Mouse (Mus musculus) embryonic facial prominence, embryonic 11.5 days (tissue): ENCODE results near the gene Ankrd33b. TPM values are rescaled to one million over a fixed set of nuclear protein-coding genes. Genes with fewer than 3 reads are reported as not detected.
A peak's percentile ranks its signal among the peaks of the same experiment; 100 is the strongest.

Experiments used
- ATAC-seq: fragments of 200-750 bp; cut with Nextera tagmentation; replicated peaks from 2 replicates; pipeline ENCODE4 v1.8.0; 2017; ENCODE audit warnings: low read depth; ENCODE audit not compliant: insufficient number of reproducible peaks, low FRiP score, low TSS enrichment
- DNase-seq: peaks from one replicate; pipeline ENCODE4 v3.0.0-alpha.2; 2015; ENCODE audit warnings: low spot score
- H3K27ac ChIP-seq: fragments of 300-500 bp; sonication (generic); replicated peaks from 2 replicates; pipeline ENCODE4 v1.5.1; 2014; ENCODE audit warnings: mild to moderate bottlenecking, low read depth, low read length, control low read depth
- H3K27me3 ChIP-seq: fragments of 300-500 bp; sonication (generic); 2 replicates; pipeline ENCODE4 v1.6.1; 2014; ENCODE audit warnings: mild to moderate bottlenecking, low read length, moderate library complexity, mixed read lengths; ENCODE audit not compliant: control insufficient read depth, insufficient read depth
- H3K36me3 ChIP-seq: fragments of 300-500 bp; sonication (generic); replicated peaks from 2 replicates; pipeline ENCODE4 v1.6.1; 2014; ENCODE audit warnings: low read depth, mild to moderate bottlenecking, low read length, moderate library complexity, mixed read lengths; ENCODE audit not compliant: control insufficient read depth, insufficient read depth
- H3K4me1 ChIP-seq: fragments of 300-500 bp; sonication (generic); 2 replicates; pipeline ENCODE4 v1.6.1; 2014; ENCODE audit warnings: low read length, mixed read lengths; ENCODE audit not compliant: control insufficient read depth, insufficient read depth
- H3K4me2 ChIP-seq: fragments of 300-500 bp; sonication (generic); 2 replicates; pipeline ENCODE4 v1.6.1; 2014; ENCODE audit warnings: low read depth, mild to moderate bottlenecking, control low read depth, low read length, moderate library complexity
- H3K4me3 ChIP-seq: fragments of 300-500 bp; sonication (generic); 2 replicates; pipeline ENCODE4 v1.5.1; 2014; ENCODE audit warnings: low read depth, low read length, control low read depth
- H3K9ac ChIP-seq: fragments of 300-500 bp; sonication (generic); replicated peaks from 2 replicates; pipeline ENCODE4 v1.6.1; 2014; ENCODE audit warnings: mild to moderate bottlenecking, control low read depth, low read length
- H3K9me3 ChIP-seq: fragments of 300-500 bp; sonication (generic); replicated peaks from 2 replicates; pipeline ENCODE4 v1.6.1; 2016; ENCODE audit warnings: mild to moderate bottlenecking, low read length, inconsistent platforms, mixed read lengths; ENCODE audit not compliant: control insufficient read depth
- WGBS: fragments of 180-500 bp; shearing (Covaris S2); extraction: QIAGEN DNeasy Blood & Tissue Kit; methylation state at CpG from one replicate; pipeline ENCODE4 v1.1.7; 2014; 5-methylcytosine and 5-hydroxymethylcytosine counted together
- polyA plus RNA-seq: library from polyadenylated mRNA; unstranded; fragments of >200 nt; fragmentation: Nextera tagmentation; extraction: Ambion mirVana; gene quantifications from 2 replicates; pipeline ENCODE4 v1.2.1, GENCODE M21; 2014

The Ankrd33b gene
- polyA plus RNA-seq, 1 experiment from 2014 or later, result 0.13 TPM

GRCm38 (mm10) chr15:31359805-31360204 is 7.7 kb downstream of the Ankrd33b start:
- Histone ChIP-seq H3K9ac (no peak overlapping the region), H3K36me3 (no peaks in the 10 kb centered on the region)

DNA sequence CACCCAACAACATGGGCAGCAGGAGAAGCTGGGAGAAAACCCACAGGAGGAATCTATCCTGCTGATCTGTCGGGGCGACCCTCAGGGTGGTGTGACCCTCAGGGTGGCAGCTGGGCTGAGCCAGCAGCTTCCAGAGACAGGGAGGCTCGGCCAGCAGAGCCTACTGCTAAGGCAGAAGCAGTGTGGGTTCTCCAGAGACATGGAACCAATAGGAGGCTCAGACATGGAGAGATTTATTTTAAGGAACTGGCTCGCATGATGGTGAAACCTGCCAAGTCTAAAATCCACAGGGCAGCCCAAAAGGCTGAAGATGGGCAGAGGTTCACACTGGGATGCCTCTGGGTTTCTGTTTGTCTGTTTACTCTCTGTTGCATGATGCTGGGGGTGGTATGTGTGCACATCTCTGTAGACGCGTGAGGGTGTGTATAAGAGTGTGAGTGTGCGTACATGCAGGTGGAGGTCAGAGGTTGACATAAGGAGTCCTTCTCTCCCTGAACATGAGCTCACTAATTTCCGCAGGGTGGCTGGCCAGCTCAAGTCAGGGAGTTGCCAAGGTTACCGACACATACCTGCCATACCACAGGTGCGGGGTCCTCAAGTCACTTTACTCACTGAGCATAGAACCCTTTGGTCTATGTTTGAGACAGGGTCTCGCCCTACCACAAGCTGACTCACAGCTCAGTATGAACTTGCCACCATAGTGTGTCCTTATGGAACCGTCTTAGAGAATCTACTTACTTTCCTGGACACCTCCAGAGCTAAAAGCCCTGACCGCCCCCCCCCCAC is 14.8 kb downstream of the Ankrd33b start:
- Histone ChIP-seq H3K36me3 (no peaks in the 10 kb centered on the region), H3K9ac (no peak overlapping the region), H3K4me3 (no peak overlapping the region), H3K27me3 (no peaks in the 10 kb centered on the region), H3K9me3 (no peaks in the 10 kb centered on the region), H3K4me1 (no peaks in the 10 kb centered on the region), H3K4me2 (no peak overlapping the region), H3K27ac (no peak overlapping the region)
- 0 out of 2 replicates have a peak, but pooled peaks have one; percentile 23 for ATAC-seq
- DNase-seq, result no peak
- 85% methylated on average over 13 of the region's 13 CpGs for WGBS

More at GRCm38 (mm10) chr15:31359805-31360204, 7.7 kb downstream of the Ankrd33b start:
- WGBS, result 89% methylated on average over 6 of the region's 6 CpGs
- Histone ChIP-seq H3K27me3 (peaks cover under 1% of the 10 kb centered on the region; the same call in 1 of the 2 replicates), H3K4me1 (no peaks in the 10 kb centered on the region), H3K9me3 (no peaks in the 10 kb centered on the region), H3K4me2 (no peak overlapping the region), H3K4me3 (no peak overlapping the region), H3K27ac (no peak overlapping the region)
- ATAC-seq (no peak), DNase-seq (no peak)

DNA sequence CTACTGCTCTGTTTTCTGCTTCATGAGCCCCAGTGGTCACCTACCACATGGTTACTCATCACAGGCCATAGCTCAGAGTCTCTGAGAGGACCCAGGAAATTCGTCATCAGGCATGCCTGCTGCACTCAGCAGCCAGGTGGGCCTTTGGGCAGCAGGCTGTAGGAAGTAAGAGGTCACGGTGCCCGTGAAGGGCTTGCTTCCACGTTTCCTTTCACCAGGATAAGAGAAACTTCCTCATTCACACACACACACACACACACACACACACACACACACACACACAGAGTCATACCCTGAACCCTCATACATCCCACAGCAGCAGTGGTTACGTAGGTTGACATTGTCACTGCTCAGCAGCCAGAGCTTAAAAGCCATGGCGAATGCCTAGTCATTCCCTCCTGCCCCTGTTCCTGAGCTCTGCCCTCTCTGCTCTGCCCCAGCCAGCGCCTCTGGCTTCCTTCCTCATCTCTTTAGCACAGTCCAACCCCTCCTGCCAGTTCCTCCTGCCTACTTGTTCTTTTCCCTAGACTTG is 17.6 kb downstream of the Ankrd33b start:
- H3K9ac ChIP-seq, result no peak overlapping the region
- no peak overlapping the region for H3K4me2 ChIP-seq
- no peak for ATAC-seq
- no peak for DNase-seq
- no peaks in the 10 kb centered on the region for H3K9me3 ChIP-seq
- no peak overlapping the region for H3K27ac ChIP-seq
- no peak overlapping the region for H3K4me3 ChIP-seq
- H3K4me1 ChIP-seq, result no peaks in the 10 kb centered on the region
- no peaks in the 10 kb centered on the region for H3K36me3 ChIP-seq
- no peaks in the 10 kb centered on the region for H3K27me3 ChIP-seq
- WGBS, result 77% methylated on average over 7 of the region's 7 CpGs

- no peak overlapping the region for H3K4me2 ChIP-seq
- ATAC-seq (no peak), DNase-seq (no peak)
- no peaks in the 10 kb centered on the region for H3K9me3 ChIP-seq
- no peaks in the 10 kb centered on the region for H3K36me3 ChIP-seq
- no peak overlapping the region for H3K9ac ChIP-seq
- no peak overlapping the region for H3K27ac ChIP-seq
- H3K4me3 ChIP-seq, result no peak overlapping the region
- no peaks in the 10 kb centered on the region for H3K27me3 ChIP-seq
- no peaks in the 10 kb centered on the region for H3K4me1 ChIP-seq
- WGBS, result 89% methylated on average over 5 of the region's 5 CpGs
Observed at GRCm38 (mm10) chr15:31349046-31349445, 18.5 kb downstream of the Ankrd33b start.

DNA sequence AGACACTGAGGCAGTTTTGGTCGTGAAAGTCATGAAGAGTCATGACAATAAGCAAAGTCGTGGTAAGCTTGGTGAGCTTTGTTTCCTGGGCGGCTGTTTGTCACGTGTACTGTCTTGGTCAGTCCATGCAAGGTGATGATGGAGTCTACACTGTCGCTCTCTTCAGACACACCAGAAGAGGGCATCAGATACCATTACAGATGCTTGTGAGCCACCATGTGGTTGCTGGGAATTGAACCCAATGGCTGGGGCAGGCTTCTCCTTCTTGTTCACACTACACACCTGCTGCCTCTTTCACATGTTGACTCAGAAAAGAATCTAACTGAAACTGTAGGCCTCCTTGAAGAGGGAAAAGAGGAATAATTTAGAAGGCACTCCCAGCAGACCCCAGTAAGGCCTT is 19.3 kb downstream of the Ankrd33b start:
- Histone ChIP-seq H3K4me2 (no peak overlapping the region), H3K4me3 (no peak overlapping the region), H3K9ac (no peak overlapping the region), H3K27ac (no peak overlapping the region), H3K36me3 (no peaks in the 10 kb centered on the region), H3K27me3 (no peaks in the 10 kb centered on the region), H3K9me3 (no peaks in the 10 kb centered on the region), H3K4me1 (no peaks in the 10 kb centered on the region)
- ATAC-seq, result no peak
- 81% methylated on average over 5 of the region's 5 CpGs for WGBS
- DNase-seq, result no peak

- no peaks in the 10 kb centered on the region for H3K27me3 ChIP-seq
- no peak overlapping the region for H3K4me2 ChIP-seq
- no peaks in the 10 kb centered on the region for H3K9me3 ChIP-seq
- H3K4me3 ChIP-seq, result no peak overlapping the region
- DNase-seq (no peak), ATAC-seq (no peak)
- H3K4me1 ChIP-seq, result no peaks in the 10 kb centered on the region
- 76% methylated on average over 2 of the region's 2 CpGs for WGBS
- H3K9ac ChIP-seq, result no peak overlapping the region
- no peak overlapping the region for H3K27ac ChIP-seq
- H3K36me3 ChIP-seq, result no peaks in the 10 kb centered on the region
Observed at GRCm38 (mm10) chr15:31346508-31346907, 21.0 kb downstream of the Ankrd33b start.

GRCm38 (mm10) chr15:31345366-31345765 is 22.2 kb downstream of the Ankrd33b start:
- Histone ChIP-seq H3K9ac (no peak overlapping the region), H3K9me3 (no peaks in the 10 kb centered on the region), H3K4me1 (no peaks in the 10 kb centered on the region), H3K27ac (no peak overlapping the region), H3K27me3 (no peaks in the 10 kb centered on the region), H3K4me2 (no peak overlapping the region), H3K4me3 (no peak overlapping the region), H3K36me3 (no peaks in the 10 kb centered on the region)
- WGBS, result 81% methylated on average over 9 of the region's 9 CpGs
- ATAC-seq, result no peak
- DNase-seq, result no peak

GRCm38 (mm10) chr15:31344811-31345211 is 22.7 kb downstream of the Ankrd33b start:
- DNase-seq (no peak), ATAC-seq (no peak)
- no peak overlapping the region for H3K4me2 ChIP-seq
- no peak overlapping the region for H3K9ac ChIP-seq
- no peak overlapping the region for H3K27ac ChIP-seq
- H3K4me3 ChIP-seq, result no peak overlapping the region
- H3K9me3 ChIP-seq, result no peaks in the 10 kb centered on the region
- H3K4me1 ChIP-seq, result no peaks in the 10 kb centered on the region
- whole genome bisulfite sequencing, result 94% methylated on average over 18 of the region's 18 CpGs
- H3K27me3 ChIP-seq, result no peaks in the 10 kb centered on the region
- H3K36me3 ChIP-seq, result no peaks in the 10 kb centered on the region
